ENCODE assay signal across 8 mouse cellular contexts in the genomic region with DNA sequence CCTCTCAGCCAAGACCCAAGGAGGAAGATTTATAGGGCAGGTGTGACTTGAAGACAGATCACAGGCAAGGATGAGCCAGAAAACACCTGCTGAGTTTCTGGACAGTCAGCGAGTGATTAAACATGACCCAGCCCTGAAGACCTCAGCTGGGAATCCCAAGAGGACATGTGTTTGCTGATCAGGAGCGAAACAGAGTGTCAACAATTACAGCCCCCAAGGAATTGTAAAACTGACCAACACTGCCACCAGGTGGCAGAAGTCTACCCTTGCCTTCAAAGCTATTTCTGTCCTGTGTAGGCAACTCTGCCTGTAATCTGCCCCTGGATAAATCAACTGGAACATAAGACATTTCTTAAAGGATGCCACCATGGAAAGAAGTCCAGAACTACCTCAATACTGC. TPM values are rescaled to one million over a fixed set of nuclear protein-coding genes. Genes with fewer than 3 reads are reported as not detected.
DNase-seq lines count a peak whose midpoint lies in the region; ATAC-seq lines count a peak whose summit lies in the region.

No protein-coding gene starts in this region.

- no peaks in the 10 kb centered on the region for H3K36me3 ChIP-seq in liver, embryonic 12.5 days
- H3K36me3 ChIP-seq in stomach, embryonic 16.5 days (ENCODE audit: control insufficient read depth, insufficient read depth, low read length) = no peaks in the 10 kb centered on the region

- H3K4me2 ChIP-seq in liver, embryonic 12.5 days = no peak overlapping the region
- no peak overlapping the region for H3K4me2 ChIP-seq in stomach, embryonic 16.5 days (ENCODE audit: low read depth, low read length)

- peaks cover 8% of the 10 kb centered on the region for H3K27me3 ChIP-seq in liver, embryonic 12.5 days (replicated peaks)
- no peaks in the 10 kb centered on the region for H3K27me3 ChIP-seq in stomach, embryonic 16.5 days (ENCODE audit: control insufficient read depth, insufficient read depth, low read length)

- no peaks in the 10 kb centered on the region for H3K9me3 ChIP-seq in liver, embryonic 12.5 days (replicated peaks)
- no peaks in the 10 kb centered on the region for H3K9me3 ChIP-seq in stomach, embryonic 16.5 days (replicated peaks; ENCODE audit: control insufficient read depth, low read length)

- ATAC-seq in liver, embryonic 12.5 days = peak; percentile 69
- peak; percentile 65; the same call in 1 of the 2 replicates for ATAC-seq in stomach, embryonic 16.5 days (ENCODE audit: insufficient read depth, low FRiP score)

- peaks cover 17% of the 10 kb centered on the region for H3K4me1 ChIP-seq in liver, embryonic 12.5 days
- H3K4me1 ChIP-seq in stomach, embryonic 16.5 days (ENCODE audit: control insufficient read depth, insufficient read depth, low read length) = no peaks in the 10 kb centered on the region

- DNase-seq in urinary bladder, postnatal 25 days (ENCODE audit: low spot score) = peak; percentile 28
- no peak for DNase-seq in urinary bladder, adult 2 months (ENCODE audit: low spot score)
- DNase-seq in cerebellum, postnatal 36 days = peak; percentile 27 to 32
- peak; percentile 55 for DNase-seq in gastrocnemius, postnatal 10 days
- peak; percentile 54 for DNase-seq in kidney, adult 11 months
- peak; percentile 45 to 79 for DNase-seq in natural killer cell, adult 2 months (ENCODE audit: low spot score in 2 of 2)

- H3K27ac ChIP-seq in liver, embryonic 12.5 days = no peak overlapping the region; the same call in 1 of the 2 replicates
- no peak overlapping the region for H3K27ac ChIP-seq in stomach, embryonic 16.5 days (ENCODE audit: low read length)

- no peak overlapping the region for H3K4me3 ChIP-seq in liver, embryonic 12.5 days
- H3K4me3 ChIP-seq in stomach, embryonic 16.5 days (replicated peaks; ENCODE audit: low read length) = no peak overlapping the region

- WGBS in liver, embryonic 12.5 days (ENCODE audit: insufficient replicate concordance) = 6% methylated on average over 2 of the region's 2 CpGs
- 0% methylated on average over 2 of the region's 2 CpGs for WGBS in stomach, embryonic 16.5 days

- H3K9ac ChIP-seq in liver, embryonic 12.5 days = no peak overlapping the region
- H3K9ac ChIP-seq in stomach, embryonic 16.5 days (ENCODE audit: low read length) = no peak overlapping the region; the same call in 1 of the 2 replicates

RNA-seq across cellular contexts. Expression of a gene that starts 6.6 kb away (rescaled TPM):
- polyA plus RNA-seq in urinary bladder, adult 2 months (2012; rRNA removed) = 9.2 and 9.7 TPM in 2 replicates
- 10 to 100 TPM; 18.0 to 22.1 TPM for total RNA-seq in gastrocnemius, postnatal 10 days (2021)
- polyA plus RNA-seq in liver, embryonic 12.5 days (2016; fragmentation: Nextera tagmentation; extraction: Ambion mirVana) = 47.4 and 53.8 TPM in 2 replicates
- polyA plus RNA-seq in stomach, embryonic 16.5 days (2015; fragmentation: Nextera tagmentation; extraction: Ambion mirVana) = 42.0 and 56.4 TPM in 2 replicates

RNA-seq across cellular contexts. Expression of a gene that starts 14.3 kb away (rescaled TPM):
- polyA plus RNA-seq in urinary bladder, adult 2 months (2012; rRNA removed) = not detected in 2 replicates
- not detected for total RNA-seq in gastrocnemius, postnatal 10 days (2021)
- polyA plus RNA-seq in liver, embryonic 12.5 days (2016; fragmentation: Nextera tagmentation; extraction: Ambion mirVana) = not detected in 2 replicates
- polyA plus RNA-seq in stomach, embryonic 16.5 days (2015; fragmentation: Nextera tagmentation; extraction: Ambion mirVana) = not detected in 2 replicates
